Mouse (Mus musculus): ENCODE results near the gene Susd2. TPM values are rescaled to one million over a fixed set of nuclear protein-coding genes. Genes with fewer than 3 reads are reported as not detected.
A peak's percentile ranks its signal among the peaks of the same experiment; 100 is the strongest.

Susd2 gene
- 5.9 and 8.9 TPM in 2 replicates for total RNA-seq (2021)
- long read RNA-seq, partial matches to known transcripts, result 1 of 1 reads
- long read RNA-seq, other reads (novel, unspliced or antisense), result 0 of 1 reads

- peak; percentile 62 for DNase-seq
These were observed at the start of gene Susd2 for GRCm38 (mm10) chr10:75643741-75644343. Gene Susd2 (minus strand): TSS chr10:75644008.

GRCm38 (mm10) chr10:75688598-75688997 is 44.8 kb upstream of the Susd2 start:
- DNase-seq, result no peak

GRCm38 (mm10) chr10:75686724-75687123 is 42.9 kb upstream of the Susd2 start:
- no peak for DNase-seq

- DNase-seq, result no peak
These were observed 40.5 kb upstream of the Susd2 start for GRCm38 (mm10) chr10:75684035-75685004.

- DNase-seq, result no peak
These were observed 36.8 kb upstream of the Susd2 start for GRCm38 (mm10) chr10:75680574-75681001.

- DNase-seq, result no peak
These were observed 35.4 kb upstream of the Susd2 start for GRCm38 (mm10) chr10:75679204-75679603.

GRCm38 (mm10) chr10:75677989-75678388 is 34.2 kb upstream of the Susd2 start:
- no peak for DNase-seq

GRCm38 (mm10) chr10:75677571-75677970 is 33.8 kb upstream of the Susd2 start:
- DNase-seq, result no peak

GRCm38 (mm10) chr10:75676819-75677565 is 33.2 kb upstream of the Susd2 start:
- DNase-seq, result no peak

GRCm38 (mm10) chr10:75676286-75676685 is 32.5 kb upstream of the Susd2 start:
- no peak for DNase-seq

GRCm38 (mm10) chr10:75675594-75675993 is 31.8 kb upstream of the Susd2 start:
- DNase-seq, result no peak

- no peak for DNase-seq
These were observed 26.1 kb upstream of the Susd2 start for GRCm38 (mm10) chr10:75669936-75670335.

- DNase-seq, result peak; percentile 83
These were observed 24.1 kb upstream of the Susd2 start for GRCm38 (mm10) chr10:75667911-75668270.

- peak; percentile 74 for DNase-seq
These were observed 23.5 kb upstream of the Susd2 start for GRCm38 (mm10) chr10:75667115-75667910.

GRCm38 (mm10) chr10:75666451-75667030 is 22.7 kb upstream of the Susd2 start:
- no peak for DNase-seq

- no peak for DNase-seq
These were observed 21.0 kb upstream of the Susd2 start for GRCm38 (mm10) chr10:75664673-75665270.

GRCm38 (mm10) chr10:75662575-75662974 is 18.8 kb upstream of the Susd2 start:
- no peak for DNase-seq

- no peak for DNase-seq
These were observed 18.1 kb upstream of the Susd2 start for GRCm38 (mm10) chr10:75661876-75662275.

GRCm38 (mm10) chr10:75661381-75661780 is 17.6 kb upstream of the Susd2 start:
- no peak for DNase-seq

- no peak for DNase-seq
These were observed 14.0 kb upstream of the Susd2 start for GRCm38 (mm10) chr10:75657772-75658171.

GRCm38 (mm10) chr10:75657165-75657564 is 13.4 kb upstream of the Susd2 start:
- DNase-seq, result no peak

Measured in adrenal gland, postnatal 25 days (tissue).